Mouse (Mus musculus) CH12.LX (cell line): ENCODE data around the gene Olfr235.

ENCODE experiments used
- BHLHE40 ChIP-seq: IDR thresholded peaks from 2 replicates; pipeline ENCODE4 v1.6.1; 2011; ENCODE audit warnings: mild to moderate bottlenecking, low read depth, low read length, improper control_type of control experiment
- CHD1 ChIP-seq: IDR thresholded peaks from 2 replicates; pipeline ENCODE4 v1.6.1; 2012; ENCODE audit warnings: low read depth, low read length, improper control_type of control experiment, inconsistent platforms
- CTCF ChIP-seq, 2 experiments: IDR thresholded peaks in 1 of 2; conservative IDR thresholded peaks in 1 of 2; 2 replicates each; pipeline ENCODE4 v1.5.1; 2011 to 2012; ENCODE audit warnings: low read depth in 2 of 2, low read length in 2 of 2, improper control_type of control experiment in 1 of 2, inconsistent platforms in 1 of 2, mild to moderate bottlenecking in 1 of 2, moderate library complexity in 1 of 2
- E2F4 ChIP-seq: IDR thresholded peaks from 2 replicates; pipeline ENCODE4 v1.6.1; 2011; ENCODE audit warnings: low read depth, low read length, improper control_type of control experiment; ENCODE audit not compliant: insufficient replicate concordance
- EP300 ChIP-seq: IDR thresholded peaks from 2 replicates; pipeline ENCODE4 v1.6.1; 2011; ENCODE audit warnings: low read length, improper control_type of control experiment
- HCFC1 ChIP-seq: IDR thresholded peaks from 2 replicates; pipeline ENCODE4 v1.6.1; 2012; ENCODE audit warnings: low read depth, mild to moderate bottlenecking, inconsistent platforms, low read length, improper control_type of control experiment
- NELFE ChIP-seq: IDR thresholded peaks from 2 replicates; pipeline ENCODE4 v1.6.1; 2011; ENCODE audit warnings: low read depth, low read length, improper control_type of control experiment
- NRF1 ChIP-seq: IDR thresholded peaks from 2 replicates; pipeline ENCODE4 v1.6.1; 2014; ENCODE audit warnings: low read depth, mild to moderate bottlenecking, inconsistent platforms, low read length, improper control_type of control experiment, moderate library complexity
- POLR2A ChIP-seq: IDR thresholded peaks from 2 replicates; pipeline ENCODE4 v1.6.1; 2011; ENCODE audit warnings: low read depth, mild to moderate bottlenecking, improper control_type of control experiment, low read length
- POLR2AphosphoS2 ChIP-seq: IDR thresholded peaks from 2 replicates; pipeline ENCODE4 v1.6.1; 2011; ENCODE audit warnings: low read depth, low read length, improper control_type of control experiment
- ZC3H11A ChIP-seq: IDR thresholded peaks from 2 replicates; pipeline ENCODE4 v1.6.1; 2012; ENCODE audit warnings: low read depth, mild to moderate bottlenecking, inconsistent platforms, low read length, improper control_type of control experiment
- ZNF384 ChIP-seq: IDR thresholded peaks from 2 replicates; pipeline ENCODE4 v1.6.1; 2012; ENCODE audit warnings: low read depth, low read length, improper control_type of control experiment, inconsistent platforms

DNA sequence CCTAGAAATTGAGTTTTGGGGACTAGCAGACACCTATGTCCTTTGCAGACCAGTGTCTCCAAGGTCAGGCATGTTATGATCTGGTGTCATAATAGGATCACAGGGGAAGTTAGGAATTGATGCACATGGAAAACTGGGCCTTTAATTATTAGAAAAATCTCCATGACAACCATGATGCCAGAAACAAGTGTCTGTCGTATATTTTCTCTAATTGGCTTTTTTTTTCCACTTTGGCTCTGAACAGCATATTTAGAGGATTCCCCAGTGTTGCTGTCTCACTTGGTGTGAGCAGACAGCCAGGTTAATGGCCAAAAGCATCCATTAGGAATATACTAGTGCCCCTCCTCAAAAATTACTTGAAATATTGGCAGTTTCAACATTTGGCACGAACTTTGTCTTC lies 18.7 kb downstream of the Olfr235 start, which contains the start of gene Olfr1434:
- no peak for TF ChIP-seq CTCF (conservative IDR thresholded peaks at IDR 0.05 in 1 of 2, IDR thresholded peaks at IDR 0.05 in 1 of 2; ENCODE audit: low read depth in 2 of 2, low read length in 2 of 2)
- TF ChIP-seq EP300, result no peak
- TF ChIP-seq ZNF384, result no peak
- TF ChIP-seq BHLHE40, result no peak
- TF ChIP-seq E2F4, result no peak
- TF ChIP-seq POLR2AphosphoS2, result no peak
- no peak for TF ChIP-seq HCFC1
- TF ChIP-seq NRF1, result no peak
- no peak for TF ChIP-seq POLR2A
- TF ChIP-seq ZC3H11A, result no peak
- TF ChIP-seq CHD1, result no peak
- no peak for TF ChIP-seq NELFE
